Mouse (Mus musculus) limb, embryonic 13.5 days (tissue): ENCODE results near the gene Utrn. TPM values are rescaled to one million over a fixed set of nuclear protein-coding genes. Genes with fewer than 3 reads are reported as not detected.

ENCODE experiments used
- polyA plus RNA-seq: library from polyadenylated mRNA; unstranded; fragments of >200 nt; fragmentation: Nextera tagmentation; extraction: Ambion mirVana; gene quantifications from 2 replicates; pipeline ENCODE4 v1.2.1, GENCODE M21; 2015

Gene Utrn
- polyA plus RNA-seq, 1 experiment from 2014 or later = 89.9 TPM

Other genes with a start within 250 kb of the Utrn start
- 2.2 and 3.5 TPM in 2 replicates for gene Stx11, start 94.9 kb upstream of the Utrn start, polyA plus RNA-seq
- 36.4 and 37.2 TPM in 2 replicates for gene Sf3b5, start 136.0 kb upstream of the Utrn start, polyA plus RNA-seq
- gene Plagl1, start 191.1 kb upstream of the Utrn start, polyA plus RNA-seq = 169 and 180 TPM in 2 replicates